Mouse (Mus musculus) liver, embryonic 13.5 days (tissue): Measurements from ENCODE around the gene Vgf. TPM values are rescaled to one million over a fixed set of nuclear protein-coding genes. Genes with fewer than 3 reads are reported as not detected.

Source experiments
- ATAC-seq: fragments of 200-750 bp; cut with Nextera tagmentation; 2 replicates; pipeline ENCODE4 v1.8.0; 2017; ENCODE audit warnings: low read depth, mild to moderate bottlenecking, moderate number of reproducible peaks, moderate library complexity
- DNase-seq: peaks from one replicate; pipeline ENCODE4 v3.0.0; 2022
- H3K27ac ChIP-seq: fragments of 300-500 bp; sonication (generic); 2 replicates; pipeline ENCODE4 v1.5.1; 2015; ENCODE audit warnings: moderate library complexity, mild to moderate bottlenecking, inconsistent platforms
- H3K27me3 ChIP-seq: fragments of 300-500 bp; sonication (generic); 2 replicates; pipeline ENCODE4 v1.6.1; 2015; ENCODE audit warnings: mild to moderate bottlenecking, inconsistent platforms
- H3K36me3 ChIP-seq: fragments of 300-500 bp; sonication (generic); 2 replicates; pipeline ENCODE4 v1.6.1; 2015; ENCODE audit warnings: mild to moderate bottlenecking, inconsistent platforms
- H3K4me1 ChIP-seq: fragments of 300-500 bp; sonication (generic); replicated peaks from 2 replicates; pipeline ENCODE4 v1.6.1; 2015; ENCODE audit warnings: inconsistent platforms
- H3K4me2 ChIP-seq: fragments of 300-500 bp; sonication (generic); 2 replicates; pipeline ENCODE4 v1.6.1; 2015; ENCODE audit warnings: inconsistent platforms, mild to moderate bottlenecking, moderate library complexity
- H3K4me3 ChIP-seq: fragments of 300-500 bp; sonication (generic); replicated peaks from 2 replicates; pipeline ENCODE4 v1.5.1; 2015; ENCODE audit warnings: mild to moderate bottlenecking, inconsistent platforms
- H3K9ac ChIP-seq: fragments of 300-500 bp; sonication (generic); 2 replicates; pipeline ENCODE4 v1.6.1; 2015; ENCODE audit warnings: mild to moderate bottlenecking, inconsistent platforms
- H3K9me3 ChIP-seq: fragments of 300-500 bp; sonication (generic); replicated peaks from 2 replicates; pipeline ENCODE4 v1.6.1; 2016; ENCODE audit warnings: inconsistent platforms
- WGBS: fragments of 180-500 bp; shearing (Covaris S2); methylation state at CpG from one replicate; pipeline ENCODE4 v1.1.7; 2015; ENCODE audit not compliant: insufficient replicate concordance; 5-methylcytosine and 5-hydroxymethylcytosine counted together
- polyA plus RNA-seq: library from polyadenylated mRNA; unstranded; fragments of >200 nt; fragmentation: Nextera tagmentation; extraction: Ambion mirVana; gene quantifications from 2 replicates; pipeline ENCODE4 v1.2.1, GENCODE M21; 2015

Gene Vgf
- polyA plus RNA-seq, 1 experiment from 2014 or later = not detected

DNA sequence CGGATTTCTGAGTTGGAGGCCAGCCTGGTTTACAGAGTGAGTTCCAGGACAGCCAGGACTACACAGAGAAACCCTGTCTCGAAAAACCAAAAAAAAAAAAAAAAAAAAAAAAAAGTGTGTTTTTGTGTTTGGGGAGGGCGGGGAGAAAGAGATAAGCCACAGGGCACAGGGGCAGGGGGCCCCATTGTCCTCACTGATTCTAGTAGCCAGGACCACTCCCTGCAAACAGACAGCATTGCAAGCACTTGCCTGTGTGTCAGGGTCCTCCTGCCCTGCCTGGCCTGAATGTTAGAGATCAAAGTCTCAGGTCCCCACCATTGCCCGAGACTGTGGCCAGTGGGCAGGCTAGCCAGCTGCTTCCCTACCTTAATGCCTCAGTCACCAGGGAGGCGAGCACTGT, 26.7 kb upstream of the Vgf start:
- H3K27me3 ChIP-seq = no peaks in the 10 kb centered on the region
- no peak for DNase-seq
- peak; percentile 54; the same call in 1 of the 2 replicates for ATAC-seq

GRCm38 (mm10) chr5:137000612-137001011, 25.6 kb upstream of the Vgf start:
- Histone ChIP-seq H3K9me3 (no peaks in the 10 kb centered on the region), H3K4me3 (no peak overlapping the region), H3K36me3 (peaks cover 4% of the 10 kb centered on the region), H3K9ac (no peak overlapping the region), H3K27ac (no peak overlapping the region), H3K4me1 (peaks cover 27% of the 10 kb centered on the region), H3K4me2 (0 out of 2 replicates have a peak overlapping the region, but pooled peaks have one; percentile 10), H3K27me3 (no peaks in the 10 kb centered on the region)
- 71% methylated on average over 2 of the region's 2 CpGs for WGBS
- DNase-seq (no peak), ATAC-seq (no peak)

More for the DNA sequence above, 26.7 kb upstream of the Vgf start:
- Histone ChIP-seq H3K4me3 (no peak overlapping the region), H3K27ac (no peak overlapping the region), H3K9ac (0 out of 2 replicates have a peak overlapping the region, but pooled peaks have one; percentile 26), H3K4me2 (peak overlapping the region; percentile 21; the same call in 1 of the 2 replicates), H3K36me3 (peaks cover 16% of the 10 kb centered on the region), H3K4me1 (peaks cover 27% of the 10 kb centered on the region), H3K9me3 (no peaks in the 10 kb centered on the region)
- WGBS = 30% methylated on average over 5 of the region's 5 CpGs

DNA sequence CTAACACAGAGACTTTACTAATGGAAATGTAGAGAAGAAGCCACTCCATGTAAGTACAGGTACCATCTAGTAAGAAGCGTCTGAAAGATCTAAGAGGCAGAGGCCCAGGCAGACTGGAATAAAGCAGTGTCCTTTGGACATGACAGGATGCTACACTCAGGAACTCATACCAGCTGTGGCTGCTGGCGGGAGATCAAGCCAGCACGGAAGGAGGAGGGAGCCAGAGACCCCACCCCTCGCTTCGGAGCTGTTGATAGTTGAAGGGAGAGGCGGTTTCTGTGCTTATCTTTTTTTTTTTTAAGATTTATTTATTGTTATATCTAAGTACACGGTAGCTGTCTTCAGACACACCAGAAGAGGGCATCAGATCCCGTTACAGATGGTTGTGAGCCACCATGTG, 18.9 kb upstream of the Vgf start:
- Histone ChIP-seq H3K9me3 (no peaks in the 10 kb centered on the region), H3K27ac (no peak overlapping the region), H3K27me3 (peaks cover 6% of the 10 kb centered on the region; the same call in 1 of the 2 replicates), H3K4me2 (no peak overlapping the region), H3K9ac (no peak overlapping the region), H3K4me1 (no peaks in the 10 kb centered on the region), H3K36me3 (no peaks in the 10 kb centered on the region), H3K4me3 (no peak overlapping the region)
- 27% methylated on average over 8 of the region's 8 CpGs for WGBS
- no peak for DNase-seq
- ATAC-seq = no peak

DNA sequence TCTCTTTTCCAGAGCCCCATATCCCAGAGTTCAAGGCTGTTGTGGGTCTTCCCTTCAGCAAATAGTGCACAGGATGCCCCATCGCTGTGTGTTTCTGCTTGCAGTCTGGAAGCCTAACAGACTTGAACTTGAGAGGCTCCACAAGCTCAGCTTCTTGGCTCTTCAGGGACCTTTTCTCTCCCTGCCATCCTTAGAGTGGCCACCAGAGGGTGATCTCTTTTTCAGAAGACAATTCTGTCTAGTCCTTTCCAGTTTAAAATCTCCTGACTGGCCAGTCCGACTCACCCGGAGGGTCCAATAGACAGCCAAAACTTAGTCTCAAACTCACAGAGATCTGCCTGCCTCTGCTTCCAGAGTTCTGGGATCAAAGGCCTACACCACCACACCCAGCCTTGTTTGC, 16.2 kb upstream of the Vgf start:
- no peak for ATAC-seq
- 21% methylated on average over 3 of the region's 3 CpGs for WGBS
- H3K4me3 ChIP-seq = no peak overlapping the region
- no peak overlapping the region for H3K4me2 ChIP-seq
- H3K4me1 ChIP-seq = no peaks in the 10 kb centered on the region
- DNase-seq = no peak
- H3K36me3 ChIP-seq = no peaks in the 10 kb centered on the region
- no peak overlapping the region for H3K9ac ChIP-seq
- H3K9me3 ChIP-seq = no peaks in the 10 kb centered on the region
- H3K27me3 ChIP-seq = peaks cover 6% of the 10 kb centered on the region
- H3K27ac ChIP-seq = no peak overlapping the region

DNA sequence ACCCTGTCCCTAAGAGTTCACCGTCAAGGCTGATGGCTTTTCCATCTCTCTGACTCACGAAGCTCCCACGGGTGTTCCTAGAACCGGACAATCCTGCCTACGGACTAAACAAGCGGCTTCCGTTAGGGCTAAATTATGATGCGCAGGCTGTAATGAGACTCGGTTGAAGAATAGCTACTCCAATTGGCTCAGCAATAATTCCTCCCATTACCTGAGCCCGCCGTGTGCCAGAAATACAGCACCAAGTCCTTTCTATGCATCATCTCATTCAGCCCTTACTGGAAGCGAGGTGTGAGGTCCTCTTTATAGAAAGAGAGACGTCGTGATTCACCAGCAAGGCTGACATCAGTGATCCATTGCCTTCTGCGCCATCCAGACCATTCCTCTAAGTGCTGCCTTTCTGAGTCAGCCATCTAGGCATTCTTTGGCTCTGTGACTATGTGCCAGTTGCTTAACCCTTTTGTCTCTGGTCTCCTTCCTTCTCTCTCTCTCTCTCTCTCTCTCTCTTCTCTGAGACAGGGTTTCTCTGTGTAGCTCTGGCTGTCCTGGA, 13.7 kb upstream of the Vgf start:
- no peak overlapping the region for H3K27ac ChIP-seq
- no peaks in the 10 kb centered on the region for H3K36me3 ChIP-seq
- H3K27me3 ChIP-seq = peaks cover 6% of the 10 kb centered on the region
- H3K4me3 ChIP-seq = no peak overlapping the region
- DNase-seq = no peak
- no peak overlapping the region for H3K4me2 ChIP-seq
- ATAC-seq = no peak
- no peak overlapping the region for H3K9ac ChIP-seq
- 68% methylated on average over 15 of the region's 15 CpGs for WGBS
- no peaks in the 10 kb centered on the region for H3K4me1 ChIP-seq
- H3K9me3 ChIP-seq = no peaks in the 10 kb centered on the region

DNA sequence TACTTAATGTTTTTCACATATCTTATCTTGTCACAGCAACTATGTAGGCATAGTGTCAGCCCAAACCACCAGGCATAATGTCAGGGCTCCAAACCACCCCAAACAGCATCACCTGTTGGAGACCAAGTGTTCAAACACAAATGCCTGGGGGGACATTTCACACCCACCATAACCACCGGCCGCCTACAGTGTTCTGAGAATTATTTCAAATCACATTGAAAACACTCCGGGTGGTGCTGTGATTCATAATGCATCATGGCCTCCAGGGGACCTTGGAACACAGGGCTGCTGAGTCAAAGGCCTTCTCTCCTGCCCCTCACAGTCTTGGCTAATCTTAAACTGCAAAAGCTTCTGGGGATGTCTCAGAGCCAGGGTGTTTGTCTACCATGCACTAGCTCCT, 10.3 kb upstream of the Vgf start:
- H3K27ac ChIP-seq = no peak overlapping the region
- H3K4me2 ChIP-seq = no peak overlapping the region
- H3K36me3 ChIP-seq = no peaks in the 10 kb centered on the region
- H3K4me1 ChIP-seq = no peaks in the 10 kb centered on the region
- peaks cover 6% of the 10 kb centered on the region for H3K27me3 ChIP-seq
- no peak overlapping the region for H3K9ac ChIP-seq
- no peak for DNase-seq
- no peak for ATAC-seq
- 74% methylated on average over 3 of the region's 3 CpGs for WGBS
- H3K4me3 ChIP-seq = no peak overlapping the region
- no peaks in the 10 kb centered on the region for H3K9me3 ChIP-seq

DNA sequence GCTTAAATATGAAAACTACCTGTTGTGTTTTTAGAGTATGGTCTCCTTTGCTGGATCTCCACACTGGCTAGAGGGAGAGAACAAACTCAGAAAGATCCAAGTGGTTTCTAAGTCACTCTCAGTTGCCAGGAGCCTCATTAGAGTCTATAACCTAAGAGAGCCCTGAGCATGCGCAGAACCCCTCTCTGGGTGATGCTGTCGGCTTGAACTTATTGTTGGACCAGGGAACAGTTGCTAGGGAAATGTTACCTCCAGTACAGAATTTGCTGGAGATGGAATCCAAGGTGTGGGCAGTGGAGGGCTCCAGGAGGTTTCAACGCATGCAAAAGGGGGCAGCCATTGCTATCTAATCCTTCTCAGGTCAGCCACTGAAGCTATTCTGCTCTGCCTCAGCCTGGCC, 1.9 kb upstream of the Vgf start:
- Histone ChIP-seq H3K4me3 (no peak overlapping the region), H3K4me1 (peaks cover 8% of the 10 kb centered on the region), H3K36me3 (no peaks in the 10 kb centered on the region), H3K27ac (no peak overlapping the region), H3K4me2 (no peak overlapping the region), H3K27me3 (peaks cover 82% of the 10 kb centered on the region), H3K9ac (no peak overlapping the region), H3K9me3 (no peaks in the 10 kb centered on the region)
- ATAC-seq = no peak
- WGBS = 40% methylated on average over 3 of the region's 3 CpGs
- no peak for DNase-seq

DNA sequence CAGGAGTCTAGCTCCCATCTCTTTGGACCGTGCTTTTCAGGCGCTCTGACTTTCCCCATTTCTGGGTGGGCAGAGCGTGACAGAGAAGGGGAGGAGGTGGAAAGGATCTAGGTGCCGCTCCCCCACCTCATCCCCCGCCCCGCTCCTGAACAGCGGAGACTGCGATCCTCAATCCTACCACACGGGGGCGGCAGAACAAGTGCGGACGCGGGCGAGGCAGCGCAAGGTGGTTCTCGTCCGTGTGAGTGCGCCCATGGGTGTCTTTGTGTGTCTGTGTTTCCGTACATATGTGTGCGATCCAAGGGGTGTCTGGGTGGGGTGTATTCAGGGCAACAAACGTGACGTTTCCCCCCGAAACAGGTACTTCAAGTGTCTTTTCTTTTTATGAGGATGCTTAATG, 1.1 kb upstream of the Vgf start:
- DNase-seq (peak; percentile 61), ATAC-seq (no peak)
- H3K4me3 ChIP-seq = no peak overlapping the region
- H3K4me1 ChIP-seq = peaks cover 16% of the 10 kb centered on the region
- H3K27me3 ChIP-seq = peaks cover 90% of the 10 kb centered on the region
- no peak overlapping the region for H3K27ac ChIP-seq
- WGBS = under 1% methylated on average over 23 of the region's 23 CpGs
- H3K36me3 ChIP-seq = no peaks in the 10 kb centered on the region
- no peak overlapping the region for H3K9ac ChIP-seq
- no peaks in the 10 kb centered on the region for H3K9me3 ChIP-seq
- no peak overlapping the region for H3K4me2 ChIP-seq

- 7% methylated on average over 29 of the region's 29 CpGs for WGBS
- Histone ChIP-seq H3K27me3 (peaks cover 95% of the 10 kb centered on the region), H3K27ac (no peak overlapping the region), H3K9me3 (no peaks in the 10 kb centered on the region), H3K4me2 (no peak overlapping the region), H3K36me3 (no peaks in the 10 kb centered on the region), H3K9ac (no peak overlapping the region), H3K4me1 (peaks cover 52% of the 10 kb centered on the region), H3K4me3 (no peak overlapping the region)
- DNase-seq (no peak), ATAC-seq (no peak)
These were observed 2.5 kb downstream of the Vgf start for GRCm38 (mm10) chr5:137028561-137029272.

GRCm38 (mm10) chr5:137029273-137029585, 3.0 kb downstream of the Vgf start:
- Histone ChIP-seq H3K27ac (no peak overlapping the region), H3K9ac (no peak overlapping the region), H3K4me3 (peak overlapping the region; percentile 45), H3K9me3 (no peaks in the 10 kb centered on the region), H3K4me1 (peaks cover 55% of the 10 kb centered on the region), H3K36me3 (no peaks in the 10 kb centered on the region), H3K27me3 (peaks cover 90% of the 10 kb centered on the region), H3K4me2 (peak overlapping the region; percentile 68)
- ATAC-seq = no peak
- under 1% methylated on average over 8 of the region's 8 CpGs for WGBS
- DNase-seq = no peak

DNA sequence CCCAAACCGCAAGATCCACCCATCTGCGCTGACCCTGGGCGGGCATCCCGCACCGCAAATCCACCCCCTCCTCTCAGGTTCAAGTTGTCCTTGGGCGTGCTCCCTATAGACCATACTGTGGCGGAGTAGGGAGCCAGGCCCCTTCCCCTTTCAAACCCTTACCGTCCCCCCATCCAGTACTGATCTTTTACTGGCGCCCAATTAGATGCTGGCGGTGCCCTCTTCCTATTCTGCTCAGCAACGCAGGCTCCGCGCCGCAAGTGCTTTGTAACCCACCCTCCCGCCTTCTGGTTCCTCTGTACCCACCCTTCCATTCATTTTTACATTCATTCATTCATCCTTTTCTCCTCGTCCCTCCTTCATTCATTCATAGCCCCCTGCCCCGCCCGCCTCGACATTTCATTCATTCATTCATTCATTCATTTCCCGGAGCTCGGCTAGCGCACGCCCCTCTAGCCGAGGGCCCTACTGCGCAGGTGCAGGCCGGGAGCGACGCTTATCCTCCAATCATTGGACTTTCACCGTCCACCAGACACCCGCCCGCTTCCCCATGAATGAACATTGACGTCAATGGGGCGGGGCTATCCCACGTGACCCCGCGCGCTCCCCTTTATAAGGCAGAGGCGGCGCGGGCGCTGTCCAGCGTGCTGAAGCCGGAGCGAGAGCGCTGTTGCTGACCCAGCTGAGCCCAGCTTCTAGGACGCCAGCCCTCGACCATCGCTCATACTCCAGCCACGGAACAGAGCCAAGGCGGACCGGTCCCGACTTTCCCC, 3.6 kb downstream of the Vgf start:
- Histone ChIP-seq H3K4me1 (peaks cover 55% of the 10 kb centered on the region), H3K4me3 (peak overlapping the region; percentile 45), H3K27me3 (peaks cover 84% of the 10 kb centered on the region), H3K4me2 (peak overlapping the region; percentile 68), H3K27ac (no peak overlapping the region), H3K9ac (no peak overlapping the region), H3K36me3 (no peaks in the 10 kb centered on the region), H3K9me3 (no peaks in the 10 kb centered on the region)
- WGBS = under 1% methylated on average over 52 of the region's 52 CpGs
- ATAC-seq (peak; percentile 62), DNase-seq (peak; percentile 94)
